Mouse (Mus musculus): Measurements from ENCODE around the gene Tceanc2.

DNA sequence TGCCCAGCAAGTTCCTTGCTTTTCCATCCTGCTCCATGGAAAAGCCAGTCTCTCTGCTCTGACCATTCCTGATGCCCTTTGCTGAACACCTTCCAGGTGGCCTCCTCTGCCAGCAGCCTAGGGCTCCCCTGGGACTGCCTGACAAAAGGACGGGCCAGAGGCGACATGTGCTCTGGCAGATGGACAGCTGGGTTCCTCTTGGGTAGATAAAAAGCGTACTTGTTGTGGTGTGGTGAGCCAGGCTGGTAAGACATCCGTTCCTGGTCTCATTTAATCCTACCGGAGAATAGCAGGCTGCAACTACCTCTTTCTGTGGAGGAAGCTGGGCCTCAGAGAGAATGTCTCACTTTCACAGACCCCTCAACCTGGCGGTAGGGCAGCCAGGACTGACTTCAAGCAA is 82.9 kb downstream of the Tceanc2 start:
- TF ChIP-seq KAT2A (conservative IDR thresholded peaks at IDR 0.05; ENCODE audit: low read depth, low read length) (no peak), GATA1 (IDR thresholded peaks at IDR 0.05; ENCODE audit: low read depth, low read length) (0 out of 2 replicates have a peak, but pooled peaks have one; percentile 28)

Data from MEL (cell line).